Mouse (Mus musculus) liver, embryonic 12.5 days (tissue): ENCODE results near the gene Mmel1. TPM values are rescaled to one million over a fixed set of nuclear protein-coding genes. Genes with fewer than 3 reads are reported as not detected.
A peak's percentile ranks its signal among the peaks of the same experiment; 100 is the strongest.

Source experiments
- ATAC-seq: fragments of 200-750 bp; cut with Nextera tagmentation; 2 replicates; pipeline ENCODE4 v1.8.0; 2017; ENCODE audit warnings: moderate number of reproducible peaks, mild to moderate bottlenecking, moderate library complexity
- H3K27ac ChIP-seq: fragments of 300-500 bp; sonication (generic); 2 replicates; pipeline ENCODE4 v1.5.1; 2016; ENCODE audit warnings: mild to moderate bottlenecking
- H3K27me3 ChIP-seq: fragments of 300-500 bp; sonication (generic); replicated peaks from 2 replicates; pipeline ENCODE4 v1.6.1; 2016; ENCODE audit warnings: mild to moderate bottlenecking, moderate library complexity
- H3K36me3 ChIP-seq: fragments of 300-500 bp; sonication (generic); 2 replicates; pipeline ENCODE4 v1.6.1; 2016; ENCODE audit warnings: mild to moderate bottlenecking, moderate library complexity
- H3K4me1 ChIP-seq: fragments of 300-500 bp; sonication (generic); 2 replicates; pipeline ENCODE4 v1.6.1; 2016
- H3K4me2 ChIP-seq: fragments of 300-500 bp; sonication (generic); 2 replicates; pipeline ENCODE4 v1.6.1; 2016; ENCODE audit warnings: mild to moderate bottlenecking, moderate library complexity
- H3K4me3 ChIP-seq: fragments of 300-500 bp; sonication (generic); 2 replicates; pipeline ENCODE4 v1.5.1; 2016; ENCODE audit warnings: mild to moderate bottlenecking, moderate library complexity
- H3K9ac ChIP-seq: fragments of 300-500 bp; sonication (generic); 2 replicates; pipeline ENCODE4 v1.6.1; 2016; ENCODE audit warnings: mild to moderate bottlenecking, moderate library complexity
- H3K9me3 ChIP-seq: fragments of 300-500 bp; sonication (generic); replicated peaks from 2 replicates; pipeline ENCODE4 v1.6.1; 2016; ENCODE audit warnings: mild to moderate bottlenecking, moderate library complexity
- WGBS: fragments of 180-500 bp; shearing (Covaris S2); methylation state at CpG from one replicate; pipeline ENCODE4 v1.1.7; 2016; ENCODE audit not compliant: insufficient replicate concordance; 5-methylcytosine and 5-hydroxymethylcytosine counted together
- polyA plus RNA-seq: library from polyadenylated mRNA; unstranded; fragments of >200 nt; fragmentation: Nextera tagmentation; extraction: Ambion mirVana; gene quantifications from 2 replicates; pipeline ENCODE4 v1.2.1, GENCODE M21; 2016

The Mmel1 gene
- polyA plus RNA-seq, 1 experiment from 2014 or later: 1.7 TPM

DNA sequence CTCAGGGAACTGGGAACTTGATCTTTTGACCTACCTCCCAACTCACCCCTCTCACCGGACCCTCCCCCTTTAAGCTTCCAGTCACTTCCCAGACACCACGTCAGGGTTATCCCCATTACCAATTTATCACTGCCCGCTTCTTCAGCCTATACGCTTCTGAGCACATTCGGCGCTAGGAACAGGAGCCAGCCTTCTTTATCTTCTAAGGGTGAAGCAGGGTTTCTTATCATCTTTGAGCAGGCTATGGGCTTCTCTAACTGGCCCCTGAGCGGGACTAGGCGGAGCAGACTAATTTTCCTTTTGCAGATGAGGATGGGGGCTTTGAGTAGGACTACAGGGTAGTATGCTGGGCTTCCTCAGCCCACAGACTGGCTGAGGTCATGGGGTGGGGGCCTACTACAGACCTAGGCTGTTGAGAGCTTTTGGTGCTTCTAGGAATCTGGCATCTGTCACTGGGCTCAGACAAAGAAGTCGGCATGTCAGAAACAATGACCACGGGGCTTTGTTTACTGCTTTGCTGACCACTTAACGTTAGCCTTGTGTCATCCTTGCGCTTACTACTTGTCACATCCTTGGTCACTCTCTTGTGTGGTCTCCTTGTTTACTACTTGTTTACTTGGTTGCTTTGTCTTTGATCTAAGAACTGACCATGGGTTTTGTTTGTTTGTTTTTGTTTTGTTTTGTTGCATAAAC, 59.2 kb downstream of the Mmel1 start, which contains the start of gene Tnfrsf14:
Tnfrsf14 (minus strand) TSS at position 169 of the 693 bp plus-strand sequence.
- Histone ChIP-seq H3K9me3 (no peaks in the 10 kb centered on the region), H3K4me1 (peaks cover 76% of the 10 kb centered on the region), H3K27me3 (peaks cover 8% of the 10 kb centered on the region), H3K36me3 (peaks cover 38% of the 10 kb centered on the region), H3K4me2 (peak within 1 kb of the TSS; percentile 83), H3K9ac (peak within 1 kb of the TSS; percentile 91), H3K4me3 (peak within 1 kb of the TSS; percentile 72), H3K27ac (peak within 1 kb of the TSS; percentile 98)
- WGBS: 10% methylated on average over 12 of the region's 12 CpGs
- peak; percentile 90 for ATAC-seq

DNA sequence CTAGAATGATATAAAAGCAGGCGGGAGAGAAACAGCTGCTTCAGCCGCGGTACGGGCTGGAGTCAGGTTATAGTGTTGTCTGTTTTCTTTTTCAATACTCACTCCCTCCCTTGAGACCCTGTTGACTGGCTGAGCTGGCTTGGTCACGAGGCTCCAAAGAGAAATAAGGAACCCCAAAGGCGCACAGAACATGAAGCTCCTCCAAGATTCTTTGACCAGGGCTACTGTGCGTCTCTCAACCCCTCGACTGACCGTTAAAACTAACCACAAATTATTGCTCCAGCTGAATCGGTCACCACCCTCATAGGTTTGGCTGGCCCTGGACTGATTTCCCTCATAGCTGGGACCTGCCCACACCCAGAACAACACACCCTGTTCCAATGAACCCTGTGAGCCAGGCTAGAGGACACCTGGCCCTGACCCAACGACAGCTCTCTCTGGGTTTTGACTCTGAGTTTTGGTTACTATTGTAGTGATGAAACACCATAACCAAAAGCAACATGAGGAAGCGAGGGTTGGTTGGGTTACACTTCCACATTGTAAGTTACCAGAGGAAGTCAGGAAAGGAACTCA, 59.8 kb downstream of the Mmel1 start:
- Histone ChIP-seq H3K36me3 (peaks cover 32% of the 10 kb centered on the region), H3K27ac (peak overlapping the region; percentile 98), H3K4me3 (peak overlapping the region; percentile 72), H3K9ac (peak overlapping the region; percentile 91), H3K4me1 (peaks cover 75% of the 10 kb centered on the region), H3K27me3 (peaks cover 14% of the 10 kb centered on the region), H3K9me3 (no peaks in the 10 kb centered on the region), H3K4me2 (peak overlapping the region; percentile 83)
- peak; percentile 82 for ATAC-seq
- 18% methylated on average over 12 of the region's 12 CpGs for WGBS

DNA sequence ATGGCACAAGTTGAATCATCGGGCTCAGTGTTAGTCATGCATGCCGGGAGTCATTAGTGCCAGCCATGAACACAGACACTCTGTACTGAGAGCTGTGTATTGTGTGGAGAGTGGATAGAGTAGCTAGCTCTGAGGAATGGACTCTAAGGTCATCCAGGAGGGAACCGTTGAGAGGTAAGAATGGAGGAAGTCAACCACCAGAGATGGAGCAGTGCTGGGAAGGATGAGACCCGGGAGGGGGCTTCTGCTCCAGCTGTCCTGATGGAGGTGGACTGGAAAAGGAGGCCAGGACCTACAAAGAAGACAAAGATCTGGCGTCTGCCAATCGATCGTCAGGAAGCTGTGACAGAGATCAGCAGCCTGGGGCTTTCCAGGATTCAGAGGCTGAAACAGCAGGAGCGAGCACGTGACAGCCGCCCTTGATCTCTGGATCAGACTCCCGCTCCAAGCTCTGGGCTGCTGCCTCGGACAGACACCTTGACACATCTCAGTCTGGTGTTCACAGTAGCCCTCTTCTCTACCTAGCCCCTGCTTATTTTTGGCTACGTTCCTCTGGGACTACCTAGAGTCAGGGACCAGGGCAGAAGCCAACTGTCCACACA, 64.0 kb downstream of the Mmel1 start:
- Histone ChIP-seq H3K9ac (no peak overlapping the region), H3K36me3 (no peaks in the 10 kb centered on the region), H3K27me3 (peaks cover 34% of the 10 kb centered on the region), H3K9me3 (no peaks in the 10 kb centered on the region), H3K4me1 (peaks cover 32% of the 10 kb centered on the region), H3K4me2 (no peak overlapping the region), H3K4me3 (no peak overlapping the region), H3K27ac (no peak overlapping the region)
- WGBS: 63% methylated on average over 13 of the region's 13 CpGs
- ATAC-seq: no peak

DNA sequence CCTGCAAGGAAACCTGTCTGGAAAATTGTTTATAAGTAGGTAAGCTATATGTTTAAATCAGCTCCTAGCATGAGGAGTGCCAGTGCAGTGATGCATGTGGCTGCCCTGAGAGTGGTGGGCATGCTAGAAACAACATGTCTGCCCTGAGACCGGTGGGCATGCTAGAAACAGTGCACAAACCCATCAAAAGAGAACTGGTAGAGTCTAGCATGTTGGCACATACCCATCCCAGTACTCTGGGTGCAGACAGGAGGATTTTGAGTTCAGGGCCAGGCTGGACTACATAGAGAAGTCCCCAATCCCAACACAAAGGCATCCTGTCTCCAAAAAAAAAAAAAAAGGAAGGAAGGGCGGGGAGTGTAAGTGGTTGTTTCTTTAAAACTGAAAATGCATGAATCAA, 65.4 kb downstream of the Mmel1 start:
- no peak for ATAC-seq
- no peak overlapping the region for H3K9ac ChIP-seq
- 77% methylated on average over 2 of the region's 2 CpGs for WGBS
- H3K27me3 ChIP-seq: peaks cover 40% of the 10 kb centered on the region
- no peak overlapping the region for H3K4me2 ChIP-seq
- no peaks in the 10 kb centered on the region for H3K9me3 ChIP-seq
- no peaks in the 10 kb centered on the region for H3K36me3 ChIP-seq
- H3K27ac ChIP-seq: 0 out of 2 replicates have a peak overlapping the region, but pooled peaks have one; percentile 20
- H3K4me3 ChIP-seq: no peak overlapping the region
- H3K4me1 ChIP-seq: peaks cover 21% of the 10 kb centered on the region

DNA sequence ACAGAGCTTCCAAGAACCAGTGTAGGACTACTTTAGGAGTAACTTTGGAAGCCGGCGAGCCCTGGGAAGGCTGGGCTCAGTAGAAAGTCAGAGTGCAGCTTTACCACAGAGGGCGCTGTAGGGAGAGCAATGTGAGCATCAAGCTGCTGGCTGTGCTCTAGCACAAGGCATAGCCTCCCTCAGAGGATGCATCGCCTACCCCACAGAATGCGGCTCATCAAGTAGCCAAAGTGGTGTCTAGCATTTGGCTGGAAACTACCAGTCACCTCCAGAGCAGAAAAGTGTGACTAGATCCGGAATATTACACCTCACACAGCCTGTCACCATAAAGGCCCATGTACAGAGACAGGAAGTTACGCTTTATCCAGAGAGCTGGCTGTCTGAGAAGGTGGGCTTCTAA, 66.4 kb downstream of the Mmel1 start:
- H3K4me3 ChIP-seq: no peak overlapping the region
- WGBS: 76% methylated on average over 7 of the region's 7 CpGs
- no peaks in the 10 kb centered on the region for H3K9me3 ChIP-seq
- no peak overlapping the region for H3K27ac ChIP-seq
- peaks cover 48% of the 10 kb centered on the region for H3K27me3 ChIP-seq
- H3K36me3 ChIP-seq: no peaks in the 10 kb centered on the region
- no peak overlapping the region for H3K9ac ChIP-seq
- H3K4me1 ChIP-seq: peaks cover 14% of the 10 kb centered on the region
- no peak for ATAC-seq
- no peak overlapping the region for H3K4me2 ChIP-seq

DNA sequence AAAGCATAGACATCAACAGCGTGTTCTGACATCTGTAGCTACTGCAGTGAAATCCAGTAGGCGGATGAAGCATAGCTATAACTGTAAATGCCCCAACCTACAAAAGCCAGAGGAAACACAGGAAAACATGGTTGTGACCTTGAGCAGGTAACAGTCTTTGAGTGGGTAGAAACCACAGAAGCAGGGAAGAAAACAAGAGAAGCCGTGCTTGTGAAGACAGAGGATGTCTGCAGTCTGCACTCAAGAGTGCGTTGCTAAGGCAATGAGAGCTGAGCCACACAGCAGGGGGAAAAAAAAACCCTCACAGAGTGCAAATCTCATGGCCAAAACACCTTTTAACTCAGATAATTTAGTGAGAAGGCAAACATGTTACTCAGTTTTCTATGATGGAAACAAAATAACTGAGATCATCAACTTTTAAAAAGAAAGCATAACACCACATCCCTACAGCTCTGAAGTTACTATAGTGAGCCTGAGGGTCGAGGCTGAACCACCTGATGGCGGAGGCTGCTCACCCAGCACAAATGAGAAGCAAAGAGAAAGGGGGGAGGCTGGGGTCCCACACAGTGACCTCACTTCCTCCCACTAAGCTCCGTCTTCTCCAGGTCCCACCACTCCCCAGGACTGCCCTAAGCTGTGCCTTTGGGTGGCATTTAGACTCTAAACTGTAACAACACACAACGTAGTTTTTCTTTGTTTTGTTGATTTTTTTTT, 67.3 kb downstream of the Mmel1 start:
- Histone ChIP-seq H3K4me1 (peaks cover 14% of the 10 kb centered on the region), H3K4me2 (no peak overlapping the region), H3K9me3 (no peaks in the 10 kb centered on the region), H3K36me3 (no peaks in the 10 kb centered on the region), H3K4me3 (no peak overlapping the region), H3K27me3 (peaks cover 54% of the 10 kb centered on the region), H3K27ac (no peak overlapping the region), H3K9ac (no peak overlapping the region)
- WGBS: 60% methylated on average over 8 of the region's 8 CpGs
- no peak for ATAC-seq

DNA sequence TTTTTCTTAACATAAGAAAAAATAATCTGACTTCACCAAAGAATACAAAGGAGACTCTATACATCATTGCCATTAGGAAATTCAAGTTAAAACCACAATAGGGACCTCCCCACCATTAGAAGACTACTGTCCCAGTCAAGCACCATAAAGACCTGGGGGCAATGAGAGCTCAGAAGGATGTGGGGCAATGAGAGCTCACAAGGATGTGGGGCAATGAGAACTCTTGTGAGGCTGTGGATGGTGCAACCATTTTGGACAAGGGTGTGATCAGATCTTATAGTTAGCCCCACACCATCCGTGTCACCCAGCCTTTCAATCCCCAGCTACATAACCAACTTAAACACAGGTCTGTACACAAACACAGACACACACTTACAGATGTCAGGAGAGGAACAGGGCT, 68.4 kb downstream of the Mmel1 start:
- Histone ChIP-seq H3K27ac (no peak overlapping the region), H3K4me2 (no peak overlapping the region)

DNA sequence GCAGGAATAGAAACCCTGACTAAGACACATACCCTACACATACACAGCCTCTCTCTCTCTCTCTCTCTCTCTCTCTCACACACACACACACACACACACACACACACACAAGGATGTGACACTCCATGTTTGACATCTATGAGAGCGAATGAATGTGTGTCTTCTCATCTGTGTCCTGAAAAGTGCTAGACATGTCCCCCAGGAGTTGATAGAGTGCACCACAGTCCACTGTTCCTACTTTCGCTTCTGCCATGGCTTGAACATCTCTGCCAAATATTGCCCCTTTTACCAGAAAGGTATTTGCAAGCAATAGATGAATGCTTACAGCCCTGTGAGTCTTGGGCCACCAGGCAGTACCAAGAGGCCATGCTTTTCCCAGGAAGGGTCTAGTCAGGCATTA, 70.8 kb downstream of the Mmel1 start:
- no peak overlapping the region for H3K9ac ChIP-seq
- H3K9me3 ChIP-seq: no peaks in the 10 kb centered on the region
- H3K36me3 ChIP-seq: no peaks in the 10 kb centered on the region
- H3K4me2 ChIP-seq: no peak overlapping the region
- peaks cover 12% of the 10 kb centered on the region for H3K4me1 ChIP-seq
- peaks cover 45% of the 10 kb centered on the region for H3K27me3 ChIP-seq
- no peak for ATAC-seq
- H3K4me3 ChIP-seq: no peak overlapping the region
- 74% methylated on average over 2 of the region's 2 CpGs for WGBS
- 0 out of 2 replicates have a peak overlapping the region, but pooled peaks have one; percentile 10 for H3K27ac ChIP-seq

More for the DNA sequence above, 68.4 kb downstream of the Mmel1 start:
- Histone ChIP-seq H3K4me1 (peaks cover 11% of the 10 kb centered on the region), H3K4me3 (no peak overlapping the region), H3K9me3 (no peaks in the 10 kb centered on the region), H3K9ac (no peak overlapping the region), H3K27me3 (peaks cover 58% of the 10 kb centered on the region), H3K36me3 (no peaks in the 10 kb centered on the region)
- no peak for ATAC-seq
- 75% methylated on average over 1 of the region's 1 CpGs for WGBS

DNA sequence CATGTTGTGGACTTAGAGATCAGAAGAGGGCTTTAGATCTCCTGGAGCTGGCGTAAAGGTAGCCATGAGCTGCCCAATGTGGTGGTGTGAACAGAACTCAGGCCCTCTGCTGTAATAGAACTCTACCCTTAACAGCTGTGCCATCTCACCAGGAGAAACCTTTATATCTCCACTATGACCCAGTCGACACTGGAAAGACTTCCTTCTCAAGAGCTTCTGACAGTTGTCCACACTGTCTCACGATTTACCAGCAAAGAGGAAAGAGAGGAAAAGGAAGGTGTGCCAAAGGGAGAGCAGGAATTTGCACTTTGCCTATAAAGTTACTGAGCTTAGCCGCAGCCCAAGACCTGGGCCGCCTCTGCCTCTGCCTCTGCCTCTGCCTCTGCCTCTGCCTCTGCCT, 72.4 kb downstream of the Mmel1 start:
- H3K27ac ChIP-seq: no peak overlapping the region

DNA sequence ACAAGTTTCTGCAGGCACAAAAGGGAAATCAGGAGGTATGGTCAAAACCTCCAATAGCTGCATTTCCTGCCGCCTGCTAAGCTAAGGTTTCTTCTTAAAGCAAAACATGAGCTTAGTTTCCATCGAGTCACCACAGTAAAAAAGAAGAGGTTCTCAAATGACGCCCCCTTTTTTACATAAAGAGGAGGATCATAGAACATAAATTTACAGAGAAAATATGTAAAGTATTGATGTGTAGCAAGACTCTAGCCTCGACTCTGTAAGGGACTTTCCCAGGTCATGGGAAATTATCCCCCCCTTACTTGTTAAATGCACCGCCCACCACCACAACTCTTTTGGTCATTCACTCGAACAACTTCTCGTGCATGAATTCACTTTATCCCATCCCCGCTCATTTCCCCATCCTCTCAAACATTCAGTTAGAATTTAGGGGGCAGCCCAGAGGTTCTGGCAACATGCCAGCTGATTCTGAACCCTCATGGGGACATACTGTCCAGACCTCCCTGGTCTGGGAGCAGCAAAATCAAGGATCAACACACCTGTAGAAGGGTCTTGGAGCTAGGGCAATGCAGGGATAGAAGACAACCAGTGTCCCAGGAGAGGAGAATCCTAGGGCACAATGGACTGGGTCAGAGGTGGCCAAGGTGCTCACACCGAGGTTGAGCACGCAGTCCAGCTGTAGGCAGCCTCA, 73.4 kb downstream of the Mmel1 start:
- no peak for ATAC-seq
- Histone ChIP-seq H3K9ac (no peak overlapping the region), H3K4me1 (peaks cover 17% of the 10 kb centered on the region), H3K4me2 (no peak overlapping the region), H3K9me3 (no peaks in the 10 kb centered on the region), H3K36me3 (no peaks in the 10 kb centered on the region), H3K4me3 (no peak overlapping the region), H3K27ac (no peak overlapping the region), H3K27me3 (peaks cover 58% of the 10 kb centered on the region)
- WGBS: 71% methylated on average over 10 of the region's 10 CpGs

More for the DNA sequence above, 72.4 kb downstream of the Mmel1 start:
- H3K4me3 ChIP-seq: no peak overlapping the region
- no peaks in the 10 kb centered on the region for H3K36me3 ChIP-seq
- H3K9ac ChIP-seq: no peak overlapping the region
- ATAC-seq: no peak
- H3K27me3 ChIP-seq: peaks cover 53% of the 10 kb centered on the region
- H3K9me3 ChIP-seq: no peaks in the 10 kb centered on the region
- WGBS: 83% methylated on average over 5 of the region's 5 CpGs
- H3K4me2 ChIP-seq: no peak overlapping the region
- H3K4me1 ChIP-seq: peaks cover 17% of the 10 kb centered on the region

DNA sequence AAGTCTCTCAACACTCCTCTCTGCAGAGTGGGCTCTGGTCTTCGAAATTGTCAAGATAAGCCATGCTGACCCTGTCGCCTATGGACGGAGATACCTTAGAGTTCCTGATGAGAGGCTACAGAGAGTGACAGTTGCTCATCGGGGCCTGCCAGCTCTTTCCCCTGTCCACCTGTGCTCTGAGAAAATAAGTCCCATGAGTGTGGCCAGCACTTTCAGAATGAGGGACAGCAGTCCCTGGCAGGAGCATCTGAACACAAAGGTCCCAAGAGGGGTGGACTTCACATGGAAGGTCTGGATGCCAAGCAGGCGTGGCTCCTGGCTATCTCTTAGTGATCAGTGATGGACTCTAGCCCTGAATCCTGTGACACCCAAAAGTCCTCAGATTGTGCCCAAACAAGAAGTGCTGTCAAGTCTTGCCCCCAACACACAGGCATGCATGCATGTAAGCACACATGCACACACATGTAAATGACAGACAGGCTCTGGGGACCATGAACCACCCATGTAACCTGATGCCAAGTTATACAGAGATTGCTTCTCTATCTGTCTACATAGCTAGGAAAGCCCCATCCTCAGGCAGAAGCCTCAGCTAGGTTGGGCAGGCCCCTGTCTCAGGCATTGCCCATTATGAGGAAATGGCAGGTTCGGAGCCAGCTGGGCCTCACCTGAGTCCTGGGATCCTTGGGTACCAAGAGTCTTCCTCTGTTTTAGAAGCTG, 74.1 kb downstream of the Mmel1 start:
- Histone ChIP-seq H3K9me3 (no peaks in the 10 kb centered on the region), H3K36me3 (no peaks in the 10 kb centered on the region), H3K4me3 (no peak overlapping the region), H3K4me1 (peaks cover 17% of the 10 kb centered on the region), H3K27me3 (peaks cover 60% of the 10 kb centered on the region), H3K9ac (peak overlapping the region; percentile 25; the same call in 1 of the 2 replicates), H3K27ac (peak overlapping the region; percentile 52), H3K4me2 (no peak overlapping the region)
- ATAC-seq: no peak
- 68% methylated on average over 6 of the region's 6 CpGs for WGBS
